Mouse (Mus musculus) olfactory bulb, adult 2 months (tissue): ENCODE data around the gene Slc25a54. TPM values are rescaled to one million over a fixed set of nuclear protein-coding genes. Genes with fewer than 3 reads are reported as not detected.

ENCODE experiments used
- H3K27ac ChIP-seq: fragments of 200-500 bp; 2 replicates; pipeline ENCODE4 v1.5.1; 2012; ENCODE audit warnings: low read depth, low read length; ENCODE audit not compliant: insufficient read depth
- H3K4me1 ChIP-seq: fragments of 200-500 bp; 2 replicates; pipeline ENCODE4 v1.6.1; 2012; ENCODE audit warnings: low read length; ENCODE audit not compliant: control insufficient read depth, insufficient read depth
- H3K4me3 ChIP-seq: fragments of 200-500 bp; 2 replicates; pipeline ENCODE4 v1.5.1; 2012; ENCODE audit warnings: mild to moderate bottlenecking, low read depth, low read length, moderate library complexity; ENCODE audit not compliant: insufficient read depth
- CTCF ChIP-seq: fragments of 200-500 bp; IDR thresholded peaks from 2 replicates; pipeline ENCODE4 v1.5.1; 2012; ENCODE audit warnings: low read depth, mild to moderate bottlenecking, low read length, moderate library complexity; ENCODE audit not compliant: insufficient read depth
- POLR2A ChIP-seq: fragments of 200-500 bp; IDR thresholded peaks from 2 replicates; pipeline ENCODE4 v1.6.1; 2012; ENCODE audit warnings: mild to moderate bottlenecking, low read depth, low read length, moderate library complexity; ENCODE audit not compliant: insufficient read depth
- WGBS: fragments of 180-500 bp; shearing (Covaris S2); methylation state at CpG from one replicate; pipeline ENCODE4 v1.1.7; 2018; 5-methylcytosine and 5-hydroxymethylcytosine counted together
- polyA plus RNA-seq: library from polyadenylated mRNA; stranded (reverse); fragments of >200 nt; gene quantifications from 2 replicates; pipeline ENCODE4 v1.2.4, GENCODE M21; 2012; ENCODE audit warnings: low replicate concordance; ENCODE audit not compliant: missing spikeins, insufficient read depth, insufficient read length

Slc25a54 gene
- polyA plus RNA-seq, 1 experiment: not detected

GRCm38 (mm10) chr3:109051056-109051945 lies 29.0 kb upstream of the Slc25a54 start:
- no peak overlapping the region for H3K27ac ChIP-seq

DNA sequence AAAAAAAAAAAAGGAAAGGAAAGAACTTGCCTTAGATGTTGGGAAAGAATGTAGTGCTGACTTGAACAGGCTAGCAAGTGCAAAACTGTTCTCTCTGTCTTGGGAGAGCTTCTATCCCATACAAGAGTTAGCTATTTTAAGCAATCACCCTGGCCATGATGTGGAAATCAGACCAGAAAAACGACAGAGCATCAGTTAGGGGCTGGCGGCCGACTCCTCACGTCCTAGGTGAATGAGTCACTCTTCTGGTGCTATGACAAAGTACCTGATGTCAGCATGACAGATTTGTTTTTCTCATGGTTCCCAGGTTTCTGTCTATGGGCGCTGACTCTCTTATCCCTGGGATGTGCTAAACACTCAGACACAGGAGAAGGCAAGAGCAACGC lies 28.3 kb upstream of the Slc25a54 start:
- TF ChIP-seq POLR2A: no peak
- no peak for TF ChIP-seq CTCF
- Histone ChIP-seq H3K27ac (no peak overlapping the region), H3K4me1 (no peaks in the 10 kb centered on the region), H3K4me3 (no peak overlapping the region)
- WGBS: 83% methylated on average over 6 of the region's 6 CpGs

More at GRCm38 (mm10) chr3:109051056-109051945, 29.0 kb upstream of the Slc25a54 start:
- Histone ChIP-seq H3K4me3 (no peak overlapping the region), H3K4me1 (no peaks in the 10 kb centered on the region)
- WGBS: 77% methylated on average over 11 of the region's 11 CpGs
- no peak for TF ChIP-seq CTCF
- no peak for TF ChIP-seq POLR2A

DNA sequence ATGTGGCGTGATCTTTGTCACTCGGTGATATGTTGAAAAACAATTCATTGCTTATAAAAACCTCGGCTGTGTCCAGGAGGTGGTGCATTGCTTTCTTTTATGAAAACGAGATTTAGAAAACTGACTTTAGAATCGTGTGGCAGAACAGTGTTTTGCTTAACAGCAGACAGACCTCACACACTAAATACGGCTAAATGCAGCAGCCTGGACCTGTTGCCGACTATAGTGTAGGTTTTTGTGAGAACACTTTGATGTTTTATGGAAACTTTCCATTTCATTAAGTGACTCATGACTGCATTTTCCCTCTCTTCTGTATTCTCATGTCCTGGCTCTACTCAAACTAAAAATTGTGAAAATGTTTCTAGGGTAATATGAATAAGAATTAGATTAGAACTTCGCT lies 20.4 kb upstream of the Slc25a54 start:
- Histone ChIP-seq H3K4me1 (no peaks in the 10 kb centered on the region; the same call in 1 of the 2 replicates), H3K27ac (no peak overlapping the region), H3K4me3 (no peak overlapping the region)
- TF ChIP-seq POLR2A (no peak), CTCF (no peak)
- 27% methylated on average over 8 of the region's 8 CpGs for WGBS

DNA sequence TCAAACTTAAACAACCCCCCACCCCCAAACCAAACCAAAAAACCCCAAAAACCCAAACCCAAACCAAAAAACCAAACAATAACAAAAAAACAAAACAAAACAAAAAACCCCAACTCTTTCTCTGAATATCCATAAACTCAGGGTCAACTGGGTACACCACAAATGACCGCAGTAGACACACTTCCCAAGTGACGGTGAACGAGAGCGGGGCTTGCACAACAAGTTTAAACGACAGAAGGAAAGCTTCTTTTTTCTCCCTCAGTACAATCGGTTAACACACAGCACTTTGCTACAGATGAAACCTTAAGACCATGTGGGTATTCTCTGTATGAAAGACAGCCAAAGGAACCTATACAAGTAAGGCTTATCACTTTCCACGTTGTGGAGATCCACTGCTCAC lies 17.9 kb upstream of the Slc25a54 start:
- H3K4me1 ChIP-seq: no peaks in the 10 kb centered on the region; the same call in 1 of the 2 replicates
- no peak overlapping the region for H3K27ac ChIP-seq
- no peak overlapping the region for H3K4me3 ChIP-seq
- TF ChIP-seq POLR2A (no peak), CTCF (no peak)
- 78% methylated on average over 7 of the region's 7 CpGs for WGBS

DNA sequence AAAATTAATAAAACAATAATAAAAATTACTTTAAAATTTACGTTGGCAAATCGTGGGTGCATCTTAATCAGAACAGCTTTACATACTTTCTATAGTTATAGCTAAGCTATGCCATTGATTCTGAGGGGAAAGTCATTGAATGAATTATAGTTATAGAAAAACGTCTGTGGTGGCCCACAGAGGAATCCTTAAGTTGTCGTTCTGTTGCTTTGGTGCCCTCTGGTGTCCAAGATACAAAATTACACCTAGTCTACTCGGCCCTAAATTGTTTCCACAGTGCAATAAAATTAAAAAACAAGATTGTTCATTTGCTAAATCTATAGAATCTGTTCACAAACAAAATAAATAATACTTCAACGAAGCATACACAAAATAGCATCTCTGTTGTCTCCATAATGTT lies 17.3 kb upstream of the Slc25a54 start:
- WGBS: 3% methylated on average over 6 of the region's 6 CpGs
- Histone ChIP-seq H3K4me3 (no peak overlapping the region), H3K27ac (no peak overlapping the region), H3K4me1 (no peaks in the 10 kb centered on the region; the same call in 1 of the 2 replicates)
- no peak for TF ChIP-seq CTCF
- TF ChIP-seq POLR2A: no peak

DNA sequence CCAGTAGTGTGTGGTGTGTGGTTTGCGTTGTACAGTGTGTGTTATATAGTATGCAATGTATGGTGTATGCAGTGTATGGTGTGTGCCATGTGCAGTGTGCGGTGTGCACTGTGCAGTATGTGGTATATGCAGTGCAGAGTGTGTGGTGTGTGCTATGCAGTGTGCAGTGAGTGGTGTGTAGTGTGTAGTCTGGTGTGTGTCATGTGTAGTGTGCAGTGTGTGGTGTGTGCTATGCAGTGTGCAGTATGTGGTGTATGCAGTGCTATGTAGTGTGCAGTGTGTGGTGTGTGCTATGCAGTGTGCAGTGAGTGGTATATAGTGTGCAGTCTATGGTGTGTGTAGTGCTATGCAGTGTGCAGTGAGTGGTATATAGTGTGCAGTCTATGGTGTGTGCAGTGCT lies 4.1 kb downstream of the Slc25a54 start:
- Histone ChIP-seq H3K4me1 (no peaks in the 10 kb centered on the region), H3K4me3 (no peak overlapping the region), H3K27ac (no peak overlapping the region)
- WGBS: 95% methylated on average over 2 of the region's 2 CpGs
- TF ChIP-seq POLR2A (no peak), CTCF (no peak)

DNA sequence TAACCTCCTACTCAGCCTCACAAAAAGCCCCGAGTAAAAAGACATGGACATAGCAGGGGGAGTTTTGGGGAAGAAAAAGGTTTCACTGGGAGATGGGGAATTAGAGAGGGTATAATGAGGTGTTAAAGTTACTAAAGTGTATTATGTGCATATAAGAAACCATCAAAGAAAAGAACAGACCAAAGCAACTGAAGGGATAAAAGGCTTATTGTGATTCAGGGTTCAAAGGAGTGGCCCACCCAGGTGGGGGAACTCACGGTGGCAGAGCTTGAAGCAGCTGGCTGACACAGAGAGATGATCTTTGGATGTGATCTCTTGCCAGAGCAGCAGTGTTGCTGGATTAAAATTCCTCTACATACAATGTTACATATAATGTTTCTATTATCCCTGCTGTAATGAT lies 8.2 kb downstream of the Slc25a54 start:
- H3K4me1 ChIP-seq: no peaks in the 10 kb centered on the region
- TF ChIP-seq POLR2A (no peak), CTCF (no peak)
- H3K27ac ChIP-seq: no peak overlapping the region
- WGBS: 33% methylated on average over 2 of the region's 2 CpGs
- no peak overlapping the region for H3K4me3 ChIP-seq

DNA sequence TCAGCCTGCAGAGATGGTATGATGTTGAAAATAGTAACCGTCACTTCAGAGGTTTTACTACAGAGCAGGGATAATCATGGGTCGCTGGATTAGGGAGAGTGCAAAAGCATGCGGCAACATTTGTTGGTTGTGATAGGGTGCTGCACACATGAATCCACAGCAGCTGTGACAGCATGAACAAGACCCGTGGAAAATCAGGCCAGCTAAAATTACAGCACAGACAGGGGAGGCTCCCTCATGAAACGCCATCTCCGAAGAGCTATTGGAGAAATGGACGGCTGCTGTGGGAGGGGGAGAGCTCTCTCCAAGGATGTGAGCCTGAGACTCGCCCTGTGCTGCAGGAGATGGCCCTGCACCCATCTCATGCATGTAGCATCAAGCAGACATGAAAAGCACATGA lies 24.4 kb downstream of the Slc25a54 start:
- peaks cover 4% of the 10 kb centered on the region; the same call in 1 of the 2 replicates for H3K4me1 ChIP-seq
- H3K27ac ChIP-seq: no peak overlapping the region
- no peak overlapping the region for H3K4me3 ChIP-seq
- TF ChIP-seq CTCF (no peak), POLR2A (no peak)
- WGBS: 24% methylated on average over 8 of the region's 8 CpGs

GRCm38 (mm10) chr3:109117136-109117535 lies 36.9 kb downstream of the Slc25a54 start:
- H3K4me1 ChIP-seq: no peaks in the 10 kb centered on the region
- H3K4me3 ChIP-seq: no peak overlapping the region
- TF ChIP-seq POLR2A: no peak
- TF ChIP-seq CTCF: no peak
- no peak overlapping the region for H3K27ac ChIP-seq

DNA sequence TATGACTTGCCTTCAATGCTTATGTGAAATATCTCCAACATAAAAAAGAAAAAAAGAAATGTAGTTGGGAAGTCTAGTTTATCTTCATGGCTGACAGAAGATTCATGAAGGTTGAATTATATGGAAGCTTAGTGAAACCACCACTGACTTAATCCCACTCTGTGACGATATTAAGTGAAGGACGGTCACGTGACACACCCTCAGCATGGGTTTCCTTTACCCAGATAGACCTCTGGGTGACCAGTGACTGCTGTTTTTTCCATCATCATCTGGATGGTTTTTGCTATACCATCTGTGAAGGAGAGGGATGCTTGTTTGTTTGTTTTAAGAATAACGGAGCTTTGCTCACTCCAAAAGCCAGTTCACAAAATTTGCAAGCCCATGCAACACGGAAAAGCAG lies 39.3 kb downstream of the Slc25a54 start:
- Histone ChIP-seq H3K4me3 (no peak overlapping the region), H3K27ac (no peak overlapping the region), H3K4me1 (peaks cover 3% of the 10 kb centered on the region; the same call in 1 of the 2 replicates)
- 94% methylated on average over 5 of the region's 5 CpGs for WGBS
- no peak for TF ChIP-seq CTCF
- TF ChIP-seq POLR2A: no peak
